Mouse (Mus musculus): ENCODE measurements around the gene Sft2d1.

- TF ChIP-seq CTCF (IDR thresholded peaks at IDR 0.05; ENCODE audit: insufficient read depth, low read depth, low read length): no peak
- TF ChIP-seq POLR2A (IDR thresholded peaks at IDR 0.05; ENCODE audit: insufficient read depth, low read depth, low read length): no peak
Observed at GRCm38 (mm10) chr17:8341360-8341963, 30.6 kb downstream of the Sft2d1 start.

All from olfactory bulb, adult 2 months (tissue).